ENCODE assay signal across 10 mouse cellular contexts in genomic region chr8:3353189-3353810, GRCm38 (mm10). TPM values are rescaled to one million over a fixed set of nuclear protein-coding genes. Genes with fewer than 3 reads are reported as not detected.
DNase-seq lines count a peak whose midpoint lies in the region; ATAC-seq and TF ChIP-seq lines count a peak whose summit lies in the region.
"Had no signal": no experiment of that assay in that cellular context is flagged by ENCODE, and none has a peak within 500 bp of the region (broad histone marks: within the 10 kb centered on the region; RNA-seq: fewer than 3 reads in every experiment).

Gene A430078G23Rik, plus strand, starts transcription at chr8:3353415.

- no peak within 1 kb of the TSS for H3K9ac ChIP-seq in lung, embryonic 15.5 days

- H3K27ac ChIP-seq in bone marrow, adult 2 months (ENCODE audit: control insufficient read depth, insufficient read depth, low read depth, low read length, poor library complexity): peak within 1 kb of the TSS; percentile 81
- peak within 1 kb of the TSS; percentile 30; the same call in 1 of the 2 replicates for H3K27ac ChIP-seq in lung, embryonic 15.5 days

- peak within 1 kb of the TSS; percentile 89 for H3K4me3 ChIP-seq in bone marrow, adult 2 months (replicated peaks; ENCODE audit: control insufficient read depth, low read depth, low read length)
- H3K4me3 ChIP-seq in lung, embryonic 15.5 days: no peak within 1 kb of the TSS

- H3K36me3 ChIP-seq in lung, embryonic 15.5 days: no peaks in the 10 kb centered on the region

- TF ChIP-seq POLR2A in bone marrow, adult 2 months (IDR thresholded peaks at IDR 0.05; ENCODE audit: borderline replicate concordance, control insufficient read depth, low read depth, low read length): peak; percentile 84; the same call in 1 of the 2 replicates

- H3K9me3 ChIP-seq in lung, embryonic 15.5 days: no peaks in the 10 kb centered on the region

- TF ChIP-seq CTCF in bone marrow, adult 2 months (IDR thresholded peaks at IDR 0.05; ENCODE audit: control insufficient read depth, insufficient read depth, low read length): no peak; the same call in 1 of the 2 replicates

- peaks cover 3% of the 10 kb centered on the region; the same call in 1 of the 2 replicates for H3K4me1 ChIP-seq in bone marrow, adult 2 months (ENCODE audit: control insufficient read depth, insufficient read depth, low read length)
- peaks cover 14% of the 10 kb centered on the region for H3K4me1 ChIP-seq in lung, embryonic 15.5 days

- peak; percentile 26 for DNase-seq in A20 (ENCODE audit: low read depth, low spot score)
- DNase-seq in spleen, adult 18-20 months: peak; percentile 72 to 81
- DNase-seq in frontal cortex, adult 2 months (ENCODE audit: extremely low spot score in 1 of 2, low spot score in 1 of 2): no peak
- DNase-seq in adrenal gland, adult 18-20 months (ENCODE audit: low spot score in 2 of 2): no peak
- DNase-seq in cerebellum, adult 9-10 months: no peak

- no peaks in the 10 kb centered on the region for H3K27me3 ChIP-seq in lung, embryonic 15.5 days

- ATAC-seq in lung, embryonic 15.5 days (ENCODE audit: borderline replicate concordance, extremely low read depth, low FRiP score, low TSS enrichment): no peak
- ATAC-seq in erythroblast, adult 5-6 weeks (replicated peaks; ENCODE audit: low FRiP score, poor library complexity, severe bottlenecking): no peak

- H3K4me2 ChIP-seq in lung, embryonic 15.5 days: peak within 1 kb of the TSS; percentile 18

- 3% methylated on average over 13 of the region's 13 CpGs for WGBS in bone marrow, adult 2 months
- 45% methylated on average over 13 of the region's 13 CpGs for WGBS in lung, embryonic 15.5 days

RNA-seq across cellular contexts. Expression of gene A430078G23Rik, which starts in this region (rescaled TPM):
- polyA plus RNA-seq in bone marrow, adult 2 months (2011; ENCODE audit: insufficient read depth, insufficient read length, low replicate concordance, missing spikeins): 14.8 and 30.1 TPM in 2 replicates
- 0.08 and 0.59 TPM in 2 replicates for polyA plus RNA-seq in lung, embryonic 15.5 days (2015; fragmentation: Nextera tagmentation; extraction: Ambion mirVana)
- 1.3 and 2.3 TPM in 2 replicates for total RNA-seq in erythroblast, adult 5-6 weeks (2015; ENCODE audit: low replicate concordance)
- total RNA-seq in erythroblast, adult 5-6 weeks (2017; ENCODE audit: low replicate concordance): 3.5 and 4.0 TPM in 2 replicates
- polyA plus RNA-seq in frontal cortex, adult 2 months (2012; rRNA removed): 0.46 and 0.52 TPM in 2 replicates
- total RNA-seq in adrenal gland, adult 18-20 months (2021): under 1 TPM in 1 of 2 experiments, not detected in 1; 0.38 TPM
- total RNA-seq: left cerebral cortex, postnatal 36 days had no signal
- polyA plus RNA-seq: heart, embryonic 14.5 days had no signal

Comparison
In these comparisons a context has a peak if more than half of its experiments do, and no peak if none do; other contexts are left out.
1. DNase-seq: peak in A20 (single experiment) and spleen, adult 18-20 months (2 of 2); none in frontal cortex, adult 2 months (0 of 2), adrenal gland, adult 18-20 months (0 of 2) and cerebellum, adult 9-10 months (single experiment).